Mouse (Mus musculus): Measurements from ENCODE around the gene Klf5. TPM values are rescaled to one million over a fixed set of nuclear protein-coding genes. Genes with fewer than 3 reads are reported as not detected.

The Klf5 gene
- polyA plus RNA-seq, 1 experiment from 2014 or later = 1.0 TPM

GRCm38 (mm10) chr14:99323376-99323775 lies 24.9 kb downstream of the Klf5 start:
- Histone ChIP-seq H3K36me3 (replicated peaks) (no peaks in the 10 kb centered on the region), H3K27ac (no peak overlapping the region), H3K9me3 (no peaks in the 10 kb centered on the region), H3K4me1 (no peaks in the 10 kb centered on the region), H3K27me3 (ENCODE audit: poor library complexity, severe bottlenecking) (no peaks in the 10 kb centered on the region), H3K4me3 (no peak overlapping the region)
- WGBS = 89% methylated on average over 10 of the region's 10 CpGs
- no peak for DNase-seq (ENCODE audit: extremely low spot score, low spot score)

- DNase-seq (ENCODE audit: extremely low spot score, low spot score) = no peak
- 82% methylated on average over 4 of the region's 4 CpGs for WGBS
- no peaks in the 10 kb centered on the region for H3K27me3 ChIP-seq (ENCODE audit: poor library complexity, severe bottlenecking)
These were observed 26.0 kb downstream of the Klf5 start for GRCm38 (mm10) chr14:99324523-99324922.

GRCm38 (mm10) chr14:99325597-99326472 lies 27.3 kb downstream of the Klf5 start:
- no peak overlapping the region for H3K4me3 ChIP-seq
- 82% methylated on average over 12 of the region's 12 CpGs for WGBS
- no peaks in the 10 kb centered on the region for H3K36me3 ChIP-seq (replicated peaks)
- H3K27me3 ChIP-seq (ENCODE audit: poor library complexity, severe bottlenecking) = no peaks in the 10 kb centered on the region
- no peak for DNase-seq (ENCODE audit: extremely low spot score, low spot score)
- no peaks in the 10 kb centered on the region for H3K9me3 ChIP-seq
- no peaks in the 10 kb centered on the region for H3K4me1 ChIP-seq
- H3K27ac ChIP-seq = no peak overlapping the region

More at GRCm38 (mm10) chr14:99324523-99324922, 26.0 kb downstream of the Klf5 start:
- H3K27ac ChIP-seq = no peak overlapping the region
- no peaks in the 10 kb centered on the region for H3K36me3 ChIP-seq (replicated peaks)
- no peaks in the 10 kb centered on the region for H3K4me1 ChIP-seq
- H3K9me3 ChIP-seq = no peaks in the 10 kb centered on the region
- H3K4me3 ChIP-seq = no peak overlapping the region

- no peak for DNase-seq (ENCODE audit: extremely low spot score, low spot score)
- Histone ChIP-seq H3K27me3 (ENCODE audit: poor library complexity, severe bottlenecking) (no peaks in the 10 kb centered on the region), H3K4me3 (no peak overlapping the region), H3K36me3 (replicated peaks) (no peaks in the 10 kb centered on the region), H3K27ac (no peak overlapping the region), H3K9me3 (no peaks in the 10 kb centered on the region), H3K4me1 (peaks cover 9% of the 10 kb centered on the region)
- 91% methylated on average over 3 of the region's 3 CpGs for WGBS
These were observed 38.1 kb downstream of the Klf5 start for GRCm38 (mm10) chr14:99336598-99336997.

- H3K36me3 ChIP-seq (replicated peaks) = no peaks in the 10 kb centered on the region
- H3K4me1 ChIP-seq = peaks cover 9% of the 10 kb centered on the region
- no peak overlapping the region for H3K27ac ChIP-seq
- no peak for DNase-seq (ENCODE audit: extremely low spot score, low spot score)
- 74% methylated on average over 8 of the region's 8 CpGs for WGBS
- H3K27me3 ChIP-seq (ENCODE audit: poor library complexity, severe bottlenecking) = no peaks in the 10 kb centered on the region
- H3K9me3 ChIP-seq = no peaks in the 10 kb centered on the region
- no peak overlapping the region for H3K4me3 ChIP-seq
These were observed 40.5 kb downstream of the Klf5 start for GRCm38 (mm10) chr14:99339021-99339420.

- Histone ChIP-seq H3K4me1 (peaks cover 9% of the 10 kb centered on the region), H3K27ac (no peak overlapping the region), H3K27me3 (ENCODE audit: poor library complexity, severe bottlenecking) (no peaks in the 10 kb centered on the region), H3K4me3 (no peak overlapping the region), H3K9me3 (no peaks in the 10 kb centered on the region), H3K36me3 (replicated peaks) (no peaks in the 10 kb centered on the region)
- 18% methylated on average over 9 of the region's 9 CpGs for WGBS
- DNase-seq (ENCODE audit: extremely low spot score, low spot score) = no peak
These were observed 41.4 kb downstream of the Klf5 start for GRCm38 (mm10) chr14:99339681-99340522.

GRCm38 (mm10) chr14:99340703-99341102 lies 42.2 kb downstream of the Klf5 start:
- H3K36me3 ChIP-seq (replicated peaks) = no peaks in the 10 kb centered on the region
- H3K9me3 ChIP-seq = no peaks in the 10 kb centered on the region
- H3K27ac ChIP-seq = no peak overlapping the region
- no peak for DNase-seq (ENCODE audit: extremely low spot score, low spot score)
- 84% methylated on average over 1 of the region's 1 CpGs for WGBS
- H3K4me3 ChIP-seq = no peak overlapping the region
- peaks cover 9% of the 10 kb centered on the region for H3K4me1 ChIP-seq
- no peaks in the 10 kb centered on the region for H3K27me3 ChIP-seq (ENCODE audit: poor library complexity, severe bottlenecking)

- H3K27me3 ChIP-seq (ENCODE audit: poor library complexity, severe bottlenecking) = no peaks in the 10 kb centered on the region
- no peak overlapping the region for H3K4me3 ChIP-seq
- H3K9me3 ChIP-seq = no peaks in the 10 kb centered on the region
- WGBS = 76% methylated on average over 13 of the region's 13 CpGs
- peaks cover 10% of the 10 kb centered on the region for H3K4me1 ChIP-seq
- no peak overlapping the region for H3K27ac ChIP-seq
- no peak for DNase-seq (ENCODE audit: extremely low spot score, low spot score)
- no peaks in the 10 kb centered on the region for H3K36me3 ChIP-seq (replicated peaks)
These were observed 49.8 kb downstream of the Klf5 start for GRCm38 (mm10) chr14:99348175-99348764.

- Histone ChIP-seq H3K27ac (no peak overlapping the region), H3K9me3 (no peaks in the 10 kb centered on the region), H3K27me3 (ENCODE audit: poor library complexity, severe bottlenecking) (no peaks in the 10 kb centered on the region), H3K4me3 (no peak overlapping the region), H3K4me1 (peaks cover 10% of the 10 kb centered on the region), H3K36me3 (replicated peaks) (no peaks in the 10 kb centered on the region)
- DNase-seq (ENCODE audit: extremely low spot score, low spot score) = no peak
- 73% methylated on average over 6 of the region's 6 CpGs for WGBS
These were observed 51.1 kb downstream of the Klf5 start for GRCm38 (mm10) chr14:99349606-99350005.

- no peak overlapping the region for H3K4me3 ChIP-seq
- H3K36me3 ChIP-seq (replicated peaks) = no peaks in the 10 kb centered on the region
- H3K9me3 ChIP-seq = no peaks in the 10 kb centered on the region
- no peak overlapping the region for H3K27ac ChIP-seq
- WGBS = 70% methylated on average over 4 of the region's 4 CpGs
- H3K27me3 ChIP-seq (ENCODE audit: poor library complexity, severe bottlenecking) = no peaks in the 10 kb centered on the region
- peaks cover 10% of the 10 kb centered on the region for H3K4me1 ChIP-seq
- no peak for DNase-seq (ENCODE audit: extremely low spot score, low spot score)
These were observed 54.5 kb downstream of the Klf5 start for GRCm38 (mm10) chr14:99352989-99353388.

- no peaks in the 10 kb centered on the region for H3K36me3 ChIP-seq (replicated peaks)
These were observed 55.6 kb downstream of the Klf5 start for GRCm38 (mm10) chr14:99354046-99354445.

GRCm38 (mm10) chr14:99354761-99355609 lies 56.5 kb downstream of the Klf5 start:
- no peak overlapping the region for H3K27ac ChIP-seq

More at GRCm38 (mm10) chr14:99354046-99354445, 55.6 kb downstream of the Klf5 start:
- H3K4me1 ChIP-seq = peaks cover 2% of the 10 kb centered on the region
- H3K27ac ChIP-seq = no peak overlapping the region
- no peaks in the 10 kb centered on the region for H3K27me3 ChIP-seq (ENCODE audit: poor library complexity, severe bottlenecking)
- no peak overlapping the region for H3K4me3 ChIP-seq
- WGBS = 78% methylated on average over 2 of the region's 2 CpGs
- DNase-seq (ENCODE audit: extremely low spot score, low spot score) = no peak
- H3K9me3 ChIP-seq = no peaks in the 10 kb centered on the region

More at GRCm38 (mm10) chr14:99354761-99355609, 56.5 kb downstream of the Klf5 start:
- H3K36me3 ChIP-seq (replicated peaks) = no peaks in the 10 kb centered on the region
- no peaks in the 10 kb centered on the region for H3K9me3 ChIP-seq
- DNase-seq (ENCODE audit: extremely low spot score, low spot score) = no peak
- H3K27me3 ChIP-seq (ENCODE audit: poor library complexity, severe bottlenecking) = no peaks in the 10 kb centered on the region
- no peaks in the 10 kb centered on the region for H3K4me1 ChIP-seq
- WGBS = 92% methylated on average over 10 of the region's 10 CpGs
- no peak overlapping the region for H3K4me3 ChIP-seq

Measured in forebrain, embryonic 10.5 days (tissue).